Mouse (Mus musculus): ENCODE measurements around the gene Olfr444. TPM values are rescaled to one million over a fixed set of nuclear protein-coding genes. Genes with fewer than 3 reads are reported as not detected.

Gene Olfr444
- not detected in 2 replicates for polyA plus RNA-seq (2015; fragmentation: Nextera tagmentation; extraction: Ambion mirVana)

DNA sequence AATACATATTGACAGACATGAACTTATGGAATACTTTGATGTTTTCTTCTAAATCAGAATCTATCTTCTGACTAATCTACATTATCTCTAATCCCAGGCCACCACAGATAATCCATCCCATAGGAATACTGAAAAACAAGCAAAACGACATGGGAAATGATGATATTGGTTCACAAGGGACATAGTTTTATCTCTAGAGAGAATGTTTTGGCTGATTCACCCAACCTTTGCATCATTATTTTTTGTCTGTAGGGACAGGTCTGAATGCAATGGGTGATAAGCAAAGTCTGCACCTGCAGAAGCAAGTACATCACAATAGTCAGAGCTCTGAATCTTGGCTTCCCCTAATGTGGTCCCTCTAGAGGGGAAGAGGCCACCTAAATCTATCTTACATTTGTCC lies at the start of gene Olfr444:
Gene Olfr444 (plus strand): TSS at position 301 of the 400 bp plus-strand sequence.
- 81% methylated on average over 1 of the region's 1 CpGs for WGBS
- Histone ChIP-seq H3K4me2 (replicated peaks) (no peak within 1 kb of the TSS), H3K9ac (no peak within 1 kb of the TSS), H3K4me3 (replicated peaks) (no peak within 1 kb of the TSS), H3K4me1 (replicated peaks) (no peaks in the 10 kb centered on the region), H3K27ac (no peak within 1 kb of the TSS), H3K9me3 (no peaks in the 10 kb centered on the region), H3K27me3 (replicated peaks) (no peaks in the 10 kb centered on the region), H3K36me3 (no peaks in the 10 kb centered on the region)
- no peak for ATAC-seq

DNA sequence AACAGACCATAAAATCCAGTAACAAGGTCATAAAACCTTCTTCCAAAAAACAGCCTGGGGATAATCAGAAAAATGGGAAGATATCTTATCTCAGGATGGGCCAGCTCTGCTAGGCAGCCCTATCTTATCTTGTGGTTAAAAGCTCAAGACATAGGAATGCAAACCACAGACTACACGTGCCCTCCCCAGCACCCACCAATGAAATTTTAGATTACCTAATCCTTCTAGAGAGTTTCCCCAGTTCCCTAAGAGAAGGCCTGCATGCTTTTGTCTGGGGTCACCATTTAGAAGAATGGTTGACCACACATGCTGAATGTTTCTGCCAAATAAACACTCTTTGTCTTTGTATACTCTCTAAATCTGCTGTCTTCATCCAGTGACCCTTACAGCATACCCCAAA lies 48.5 kb upstream of the Olfr444 start:
- no peaks in the 10 kb centered on the region for H3K27me3 ChIP-seq (replicated peaks)
- H3K27ac ChIP-seq = no peak overlapping the region
- H3K9ac ChIP-seq = no peak overlapping the region
- no peak overlapping the region for H3K4me2 ChIP-seq (replicated peaks)
- no peaks in the 10 kb centered on the region for H3K9me3 ChIP-seq
- no peak overlapping the region for H3K4me3 ChIP-seq (replicated peaks)
- H3K4me1 ChIP-seq (replicated peaks) = no peaks in the 10 kb centered on the region
- 3% methylated on average over 1 of the region's 1 CpGs for WGBS
- ATAC-seq = no peak
- no peaks in the 10 kb centered on the region for H3K36me3 ChIP-seq

DNA sequence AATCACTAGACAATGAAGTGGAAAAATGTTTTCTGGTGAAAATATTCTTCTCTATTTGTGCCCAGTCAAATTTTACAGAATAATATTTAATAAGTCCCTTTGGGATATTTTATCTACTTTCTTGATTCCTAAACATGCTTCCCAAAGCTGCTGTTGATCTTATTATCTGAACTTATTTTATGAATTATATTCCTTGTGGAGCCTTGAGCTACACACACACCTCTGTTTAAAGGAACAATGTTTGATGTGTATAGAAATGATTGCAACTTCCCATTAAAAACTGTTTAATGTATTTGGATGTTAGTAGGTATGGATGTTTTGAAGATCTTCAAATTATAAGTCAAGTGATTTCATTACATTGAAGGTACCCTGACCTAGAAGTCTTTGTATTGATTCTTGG lies 40.3 kb upstream of the Olfr444 start, which contains the start of gene Olfr447:
Gene Olfr447 (plus strand): TSS at position 301 of the 400 bp plus-strand sequence.
- H3K4me3 ChIP-seq (replicated peaks) = no peak within 1 kb of the TSS
- no peaks in the 10 kb centered on the region for H3K9me3 ChIP-seq
- H3K4me1 ChIP-seq (replicated peaks) = no peaks in the 10 kb centered on the region
- no peak for ATAC-seq
- H3K36me3 ChIP-seq = no peaks in the 10 kb centered on the region
- H3K27me3 ChIP-seq (replicated peaks) = no peaks in the 10 kb centered on the region
- no peak within 1 kb of the TSS for H3K27ac ChIP-seq
- H3K9ac ChIP-seq = no peak within 1 kb of the TSS
- H3K4me2 ChIP-seq (replicated peaks) = no peak within 1 kb of the TSS

- no peaks in the 10 kb centered on the region for H3K9me3 ChIP-seq
- ATAC-seq = no peak
- H3K4me3 ChIP-seq (replicated peaks) = no peak within 1 kb of the TSS
- 63% methylated on average over 2 of the region's 2 CpGs for WGBS
- H3K27me3 ChIP-seq (replicated peaks) = no peaks in the 10 kb centered on the region
- no peak within 1 kb of the TSS for H3K27ac ChIP-seq
- H3K9ac ChIP-seq = no peak within 1 kb of the TSS
- no peaks in the 10 kb centered on the region for H3K36me3 ChIP-seq
- H3K4me1 ChIP-seq (replicated peaks) = no peaks in the 10 kb centered on the region
- H3K4me2 ChIP-seq (replicated peaks) = no peak within 1 kb of the TSS
Measured at GRCm38 (mm10) chr6:42921077-42921476, 27.8 kb upstream of the Olfr444 start, which contains the start of gene Olfr446. TSS of gene Olfr446 (plus strand) at chr6:42921377.

- Histone ChIP-seq H3K36me3 (no peaks in the 10 kb centered on the region), H3K4me2 (replicated peaks) (no peak overlapping the region), H3K9ac (no peak overlapping the region), H3K27me3 (replicated peaks) (no peaks in the 10 kb centered on the region), H3K4me3 (replicated peaks) (no peak overlapping the region), H3K4me1 (replicated peaks) (no peaks in the 10 kb centered on the region), H3K27ac (no peak overlapping the region), H3K9me3 (no peaks in the 10 kb centered on the region)
- ATAC-seq = no peak
Measured at GRCm38 (mm10) chr6:42980377-42980776, 31.5 kb downstream of the Olfr444 start.

Other genes with a start within 250 kb of the Olfr444 start
- 55.7 and 57.7 TPM in 2 replicates for gene Tcaf1, start 239.0 kb upstream of the Olfr444 start, polyA plus RNA-seq (2015; fragmentation: Nextera tagmentation; extraction: Ambion mirVana)
- gene Olfr453, start 209.7 kb upstream of the Olfr444 start, polyA plus RNA-seq (2015; fragmentation: Nextera tagmentation; extraction: Ambion mirVana) = not detected in 2 replicates
- not detected in 2 replicates for gene Olfr38, start 192.7 kb upstream of the Olfr444 start, polyA plus RNA-seq (2015; fragmentation: Nextera tagmentation; extraction: Ambion mirVana)
- not detected in 2 replicates for gene Olfr452, start 164.0 kb upstream of the Olfr444 start, polyA plus RNA-seq (2015; fragmentation: Nextera tagmentation; extraction: Ambion mirVana)
- gene Olfr450, start 137.1 kb upstream of the Olfr444 start, polyA plus RNA-seq (2015; fragmentation: Nextera tagmentation; extraction: Ambion mirVana) = not detected in 2 replicates
- gene Olfr449, start 114.7 kb upstream of the Olfr444 start, polyA plus RNA-seq (2015; fragmentation: Nextera tagmentation; extraction: Ambion mirVana) = not detected in 2 replicates
- gene Olfr448, start 58.6 kb upstream of the Olfr444 start, polyA plus RNA-seq (2015; fragmentation: Nextera tagmentation; extraction: Ambion mirVana) = not detected in 2 replicates
- not detected in 2 replicates for gene Olfr447, start 40.2 kb upstream of the Olfr444 start, polyA plus RNA-seq (2015; fragmentation: Nextera tagmentation; extraction: Ambion mirVana)
- not detected in 2 replicates for gene Olfr446, start 27.7 kb upstream of the Olfr444 start, polyA plus RNA-seq (2015; fragmentation: Nextera tagmentation; extraction: Ambion mirVana)
- gene Olfr441, start 157.3 kb downstream of the Olfr444 start, polyA plus RNA-seq (2015; fragmentation: Nextera tagmentation; extraction: Ambion mirVana) = not detected in 2 replicates
- gene Olfr237-ps1, start 197.5 kb downstream of the Olfr444 start, polyA plus RNA-seq (2015; fragmentation: Nextera tagmentation; extraction: Ambion mirVana) = not detected in 2 replicates
- gene Olfr437, start 214.2 kb downstream of the Olfr444 start, polyA plus RNA-seq (2015; fragmentation: Nextera tagmentation; extraction: Ambion mirVana) = not detected in 2 replicates
- not detected in 2 replicates for gene Olfr13, start 223.1 kb downstream of the Olfr444 start, polyA plus RNA-seq (2015; fragmentation: Nextera tagmentation; extraction: Ambion mirVana)
- not detected in 2 replicates for gene Olfr435, start 248.1 kb downstream of the Olfr444 start, polyA plus RNA-seq (2015; fragmentation: Nextera tagmentation; extraction: Ambion mirVana)